Mouse (Mus musculus) c-Kit-positive CD71-positive TER-119-negative erythroid progenitor cells, embryonic 14.5 days (primary cell): Measurements from ENCODE around the gene Cox14.

Source experiments
- DNase-seq: peaks from one replicate; pipeline ENCODE4 v3.0.0-alpha.2; 2013; ENCODE audit warnings: low read depth

The Cox14 gene

GRCm38 (mm10) chr15:99708176-99708575, 17.2 kb upstream of the Cox14 start:
- no peak for DNase-seq

GRCm38 (mm10) chr15:99710221-99711190, 14.9 kb upstream of the Cox14 start:
- DNase-seq, result no peak

DNA sequence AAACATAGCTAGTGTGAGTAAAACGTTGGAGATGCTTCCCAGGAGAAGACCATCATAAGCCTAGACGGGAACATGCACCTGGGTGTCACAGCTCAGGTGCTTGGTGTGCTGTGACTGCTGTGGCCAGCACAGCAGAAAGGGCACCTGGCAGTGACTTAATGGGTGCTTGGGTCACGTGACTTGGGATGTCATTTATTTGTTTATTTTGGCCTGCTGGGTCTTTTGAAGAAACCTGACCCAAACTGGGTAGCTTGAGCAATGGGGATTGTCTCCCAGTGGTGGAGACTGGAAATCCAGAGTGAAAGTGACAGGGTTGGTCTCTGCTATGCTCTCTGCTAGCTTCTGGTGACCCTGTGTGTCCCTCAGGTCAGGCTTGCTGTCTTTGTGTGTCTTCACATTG, 13.9 kb upstream of the Cox14 start:
- DNase-seq, result no peak

DNA sequence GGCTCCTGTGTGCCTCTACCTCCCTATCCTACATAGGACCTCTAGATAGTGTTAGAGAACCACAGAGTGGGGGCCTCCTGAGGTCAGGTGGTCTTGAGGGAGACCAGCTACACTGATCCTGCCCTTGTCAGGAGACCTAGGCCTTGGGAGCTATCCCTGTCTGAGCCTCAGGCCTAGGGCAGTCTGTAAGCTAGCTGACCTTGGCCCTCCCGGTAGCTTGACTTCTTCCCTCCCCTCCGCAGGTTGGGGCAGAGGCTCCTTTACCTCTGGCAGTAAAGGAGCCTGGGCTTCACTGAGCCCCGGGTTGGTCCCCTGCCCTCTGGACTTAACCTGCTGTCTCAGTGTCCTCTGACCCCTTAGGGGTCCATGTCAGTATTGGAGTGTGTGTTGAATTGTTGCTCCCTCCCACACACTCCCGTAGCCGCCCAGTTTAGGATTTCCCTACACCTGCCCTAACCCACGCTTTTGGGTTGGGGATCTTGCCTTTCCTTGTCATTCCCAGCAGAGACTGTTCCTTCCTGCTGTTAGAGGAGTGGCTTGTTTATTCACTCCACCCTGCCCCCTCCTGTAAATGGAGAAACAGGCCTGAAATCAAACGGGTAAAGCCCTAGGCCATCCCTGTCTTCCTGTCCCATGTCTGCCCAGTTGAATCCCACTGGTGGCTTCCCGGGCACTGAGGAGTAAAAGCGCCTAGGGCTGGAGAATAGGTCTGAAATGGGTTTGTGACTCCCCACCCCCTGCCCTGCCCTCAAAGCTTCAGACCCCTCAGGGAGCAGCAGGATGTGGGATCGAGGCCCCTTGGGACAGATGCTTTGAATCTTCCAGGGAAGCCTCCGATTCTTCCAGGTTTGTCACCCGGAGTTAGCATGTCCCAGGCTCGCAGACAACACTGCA, 12.5 kb upstream of the Cox14 start:
- DNase-seq, result no peak

DNA sequence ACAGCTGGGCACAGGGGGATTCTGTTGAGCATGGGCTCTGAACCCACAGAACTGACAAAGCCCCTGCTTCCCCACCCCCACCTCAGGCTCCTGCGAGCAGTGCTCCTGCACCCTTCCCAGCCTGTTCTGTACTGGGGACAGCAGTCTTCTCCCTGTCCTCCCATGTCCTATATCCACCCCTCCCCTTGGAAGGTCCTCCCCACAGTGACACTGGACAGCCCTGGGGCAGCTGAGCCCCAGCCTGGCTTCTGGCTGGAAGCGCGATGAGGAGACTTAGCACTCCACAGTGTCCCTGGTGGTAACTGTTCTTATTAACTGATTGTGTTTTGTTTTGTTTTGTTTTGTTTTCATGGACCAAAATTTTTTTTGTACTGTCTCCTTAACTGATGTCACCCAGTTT, 11.8 kb upstream of the Cox14 start:
- no peak for DNase-seq

DNA sequence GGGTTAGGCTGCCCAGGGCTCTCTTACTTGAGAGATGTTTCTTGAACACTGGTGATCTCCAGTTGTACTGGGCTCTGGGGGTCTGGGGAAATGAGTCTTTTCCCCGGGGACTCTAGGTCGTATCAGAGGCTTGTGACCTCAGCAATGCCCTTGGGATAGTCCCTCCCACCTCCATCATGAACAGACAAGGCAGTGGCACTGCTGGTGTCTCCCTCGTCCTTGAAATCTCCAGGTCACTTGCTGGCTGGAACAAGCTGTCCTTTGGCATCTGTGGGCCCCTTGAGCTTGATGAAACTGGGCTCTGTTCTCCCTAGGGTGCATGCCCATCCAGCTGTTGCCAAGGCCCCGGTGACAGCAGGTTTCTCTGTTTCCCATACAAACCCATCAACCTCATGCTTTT, 11.2 kb upstream of the Cox14 start:
- no peak for DNase-seq

- peak; percentile 38 for DNase-seq
These were observed 10.6 kb upstream of the Cox14 start for GRCm38 (mm10) chr15:99714858-99715257.

DNA sequence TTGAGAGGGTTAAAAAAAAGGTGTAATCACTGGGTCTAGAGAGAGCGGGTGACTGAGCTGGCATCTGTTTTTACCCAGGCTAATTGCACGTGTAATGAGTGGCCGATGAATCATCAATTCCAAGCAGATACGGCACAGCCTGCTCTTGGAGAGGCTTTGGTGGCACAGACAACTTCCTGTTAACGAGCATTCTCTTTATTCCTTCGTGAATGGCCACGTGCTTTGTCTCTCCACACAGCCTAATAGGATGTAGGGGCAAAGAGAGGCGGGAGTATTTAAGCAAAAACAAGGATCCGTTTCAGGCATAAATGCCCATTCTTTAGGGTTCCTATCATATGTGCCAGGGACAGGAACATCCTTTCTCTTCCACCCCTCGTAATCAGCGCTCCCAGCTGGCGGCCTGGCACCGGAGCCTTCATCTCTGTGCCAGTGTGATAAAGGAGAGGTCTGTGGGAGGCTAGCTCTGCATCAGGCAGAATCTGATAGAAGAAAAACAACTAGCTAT, 10.0 kb upstream of the Cox14 start:
- DNase-seq, result no peak

DNA sequence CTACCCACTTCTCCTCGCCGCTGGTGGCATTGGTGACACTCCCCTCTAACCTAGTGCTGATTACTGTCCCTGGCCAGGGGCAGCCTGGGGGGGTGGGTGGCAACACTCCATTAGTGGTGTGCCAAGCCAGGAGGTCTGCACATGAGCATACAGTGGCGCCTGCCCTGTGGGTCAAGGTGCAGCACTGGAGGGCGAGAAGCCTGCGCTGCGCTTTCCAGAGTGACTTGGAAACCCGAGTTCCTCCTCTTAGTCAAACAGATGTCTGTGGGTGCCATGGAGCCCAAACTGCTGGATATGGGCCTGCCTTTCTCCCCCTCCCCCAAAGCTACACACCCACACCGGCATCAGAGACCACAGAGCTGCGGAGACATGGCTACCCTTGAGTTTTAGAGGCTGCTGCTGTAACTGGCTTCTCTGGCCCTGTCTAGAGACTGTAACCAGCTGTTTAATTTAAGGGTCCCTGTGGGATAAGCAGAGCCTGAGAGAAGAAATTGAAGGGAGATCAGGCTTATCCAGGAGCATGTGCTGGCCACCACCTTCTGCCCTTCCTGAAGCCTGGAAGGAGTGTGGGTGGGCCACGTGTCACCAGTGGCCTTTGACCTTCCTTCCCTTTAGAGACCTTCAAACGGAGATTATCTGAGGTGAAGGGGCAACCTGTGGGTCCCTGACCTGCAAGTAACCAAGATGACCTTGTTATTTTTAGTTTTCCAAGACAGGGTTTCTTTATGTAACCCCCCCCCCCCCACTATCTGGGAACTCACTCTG, 9.3 kb upstream of the Cox14 start:
- DNase-seq, result no peak

DNA sequence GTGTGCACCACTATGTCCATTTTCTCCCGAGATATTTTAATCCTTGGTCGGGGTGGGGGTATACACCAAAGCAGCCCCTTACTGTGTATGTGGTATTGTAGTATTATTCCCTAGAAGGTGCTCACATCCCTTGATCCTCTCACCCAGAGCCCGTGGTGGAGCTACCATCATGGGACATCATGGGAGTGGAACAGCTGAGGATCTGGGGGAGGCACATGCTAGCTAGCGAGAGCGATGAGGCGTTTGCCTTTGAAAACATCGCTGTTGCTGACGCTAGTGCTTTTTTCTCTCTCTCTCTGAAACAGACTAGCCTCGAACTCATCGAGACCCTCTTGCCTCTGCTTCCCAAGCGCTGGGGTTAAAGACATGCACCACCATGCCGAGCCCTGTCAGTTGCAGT, 8.6 kb upstream of the Cox14 start:
- no peak for DNase-seq

DNA sequence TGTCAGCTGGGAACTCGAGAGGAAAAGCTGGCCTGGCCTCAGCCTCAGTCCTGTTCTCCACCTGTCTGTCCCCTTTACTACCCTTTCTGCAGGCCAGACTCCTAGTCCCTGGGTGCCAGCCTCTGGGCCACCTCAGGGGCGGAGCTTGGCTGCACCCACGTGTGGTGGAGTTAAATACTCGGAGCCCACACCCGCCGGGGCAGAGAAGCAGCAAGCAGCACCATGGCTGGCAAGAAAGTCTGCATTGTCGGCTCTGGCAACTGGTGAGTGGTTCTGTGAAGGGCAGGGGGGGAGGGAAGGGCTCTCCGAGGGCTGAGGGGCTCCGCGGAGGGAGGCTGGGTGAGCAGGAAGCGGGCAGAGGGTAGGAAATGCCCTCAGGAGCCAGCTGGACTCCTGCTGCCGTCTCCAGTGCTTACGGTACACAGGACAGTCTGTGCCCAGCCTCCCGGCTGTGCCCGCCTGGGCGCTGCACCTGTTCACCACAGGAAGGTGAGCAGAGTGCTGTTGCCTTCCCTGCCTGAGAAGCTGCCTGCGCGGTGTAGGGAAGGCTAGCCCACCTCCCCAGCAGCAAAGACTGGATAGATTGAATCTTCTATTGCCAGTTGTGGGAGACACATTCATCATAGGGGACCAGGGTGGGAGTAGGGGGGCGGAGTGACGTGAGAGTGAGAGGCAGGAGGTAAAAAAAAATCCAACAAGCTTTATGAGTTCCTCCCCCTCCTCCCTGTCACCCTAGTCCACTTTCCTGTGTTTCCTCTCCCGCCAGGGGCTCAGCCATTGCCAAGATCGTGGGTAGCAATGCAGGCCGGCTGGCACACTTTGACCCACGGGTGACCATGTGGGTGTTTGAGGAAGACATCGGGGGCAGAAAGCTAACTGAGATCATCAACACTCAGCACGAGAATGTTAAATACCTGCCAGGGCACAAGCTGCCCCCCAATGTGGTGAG, 7.8 kb upstream of the Cox14 start, which contains the start of gene Gpd1:
Gpd1 (plus strand) TSS at position 130 of the 949 bp plus-strand sequence.
- DNase-seq, result no peak

GRCm38 (mm10) chr15:99718461-99719021, 6.9 kb upstream of the Cox14 start:
- no peak for DNase-seq

GRCm38 (mm10) chr15:99719865-99720264, 5.6 kb upstream of the Cox14 start:
- no peak for DNase-seq

DNA sequence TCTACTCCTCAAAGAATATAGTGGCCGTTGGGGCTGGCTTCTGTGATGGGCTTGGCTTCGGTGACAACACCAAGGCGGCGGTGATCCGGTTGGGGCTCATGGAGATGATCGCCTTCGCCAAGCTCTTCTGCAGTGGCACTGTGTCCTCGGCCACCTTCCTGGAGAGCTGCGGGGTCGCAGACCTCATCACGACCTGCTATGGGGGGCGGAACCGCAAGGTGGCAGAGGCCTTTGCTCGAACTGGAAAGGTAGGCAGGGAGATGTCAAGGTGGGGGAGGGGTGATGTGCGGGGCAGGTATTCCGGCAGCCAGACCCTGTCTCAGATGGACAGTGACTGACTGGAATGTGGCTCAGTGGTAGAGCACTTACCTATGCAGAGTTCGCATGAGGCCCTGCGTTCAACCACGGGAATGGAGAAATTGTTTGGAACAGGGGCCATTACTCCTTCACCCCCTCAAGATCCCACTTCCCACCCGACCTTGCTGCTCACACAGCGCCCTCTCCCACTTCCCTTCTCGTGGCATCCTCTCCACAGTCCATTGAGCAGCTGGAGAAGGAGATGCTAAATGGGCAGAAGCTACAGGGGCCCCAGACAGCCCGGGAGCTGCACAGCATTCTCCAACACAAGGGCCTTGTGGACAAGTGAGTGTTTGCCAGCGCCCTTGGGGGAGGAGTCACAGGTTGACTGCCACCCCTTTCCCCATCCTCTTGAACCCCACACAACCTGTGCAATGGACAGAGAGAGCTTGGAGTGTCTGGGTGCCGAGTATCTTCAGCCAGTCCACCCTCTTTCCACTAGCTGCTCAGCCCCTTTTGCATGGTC, 3.3 kb upstream of the Cox14 start:
- no peak for DNase-seq

GRCm38 (mm10) chr15:99723120-99723514, 2.3 kb upstream of the Cox14 start:
- DNase-seq, result no peak

DNA sequence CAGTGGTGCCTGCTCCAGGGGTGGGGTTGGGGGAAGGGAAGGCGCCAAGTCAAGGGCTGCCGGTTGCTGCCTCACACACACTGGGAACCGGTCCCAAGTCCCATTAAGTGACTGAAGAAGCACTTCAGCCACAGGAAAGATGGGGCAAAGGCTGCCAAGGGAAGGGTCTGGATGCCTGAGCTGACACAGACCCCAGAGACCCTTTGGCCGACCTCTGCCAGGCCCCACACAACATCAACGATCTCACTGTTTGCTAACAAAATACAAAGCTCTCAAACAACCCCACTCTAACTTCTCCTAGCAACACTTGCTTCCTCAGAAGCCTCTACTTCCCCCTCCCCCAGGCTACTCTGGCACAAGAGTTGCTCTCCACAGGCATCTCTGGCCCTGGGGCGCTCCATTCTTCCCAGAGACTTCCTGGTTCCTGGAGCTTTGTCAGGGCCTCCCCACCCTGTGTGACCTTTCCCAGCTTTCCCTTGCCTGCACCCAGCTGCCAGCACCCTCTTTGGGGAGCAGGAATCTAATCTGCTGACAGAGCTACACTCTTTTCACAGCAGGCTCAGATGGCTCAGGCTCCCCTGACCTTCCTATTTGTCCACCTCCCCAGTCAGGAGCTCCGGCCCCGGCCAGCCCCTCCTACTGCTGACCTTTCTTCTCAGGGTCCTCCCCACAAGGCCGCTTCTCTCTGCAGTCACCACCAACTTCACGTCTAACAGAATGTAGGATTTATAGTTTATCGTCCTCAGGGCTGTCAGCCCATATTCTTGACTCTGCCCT, 1.7 kb upstream of the Cox14 start:
- DNase-seq, result no peak

- DNase-seq, result peak; percentile 53
These were observed 961 bp upstream of the Cox14 start for GRCm38 (mm10) chr15:99724292-99725021.

GRCm38 (mm10) chr15:99726549-99726948, 1.1 kb downstream of the Cox14 start:
- no peak for DNase-seq
